Mouse (Mus musculus): ENCODE measurements around the gene Rtn4r.
A peak's percentile ranks its signal among the peaks of the same experiment; 100 is the strongest.

The Rtn4r gene

GRCm38 (mm10) chr16:18125131-18125530 is 2.3 kb upstream of the Rtn4r start:
- DNase-seq = no peak

DNA sequence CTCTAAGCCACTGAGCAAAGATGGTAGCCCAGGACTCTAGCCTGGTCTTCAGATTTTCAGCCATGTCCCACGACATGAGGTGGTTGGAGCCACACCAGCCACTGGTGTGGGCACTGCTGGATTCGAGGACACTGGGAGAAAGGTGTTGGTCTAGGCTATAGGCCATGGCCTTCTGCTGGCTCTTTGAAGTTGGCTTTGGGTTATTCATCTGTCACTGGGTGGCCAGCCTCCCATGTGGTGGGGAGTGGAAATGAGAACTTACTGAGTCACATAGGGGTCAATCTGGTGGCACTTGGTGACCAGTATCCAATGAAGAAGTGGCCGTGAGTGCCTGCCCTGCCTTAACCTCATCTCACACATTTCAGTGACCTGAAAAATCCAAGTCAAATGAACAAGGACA is 1.2 kb upstream of the Rtn4r start:
- DNase-seq = no peak

GRCm38 (mm10) chr16:18127871-18128563 is 575 bp downstream of the Rtn4r start:
- peak; percentile 33 for DNase-seq

DNA sequence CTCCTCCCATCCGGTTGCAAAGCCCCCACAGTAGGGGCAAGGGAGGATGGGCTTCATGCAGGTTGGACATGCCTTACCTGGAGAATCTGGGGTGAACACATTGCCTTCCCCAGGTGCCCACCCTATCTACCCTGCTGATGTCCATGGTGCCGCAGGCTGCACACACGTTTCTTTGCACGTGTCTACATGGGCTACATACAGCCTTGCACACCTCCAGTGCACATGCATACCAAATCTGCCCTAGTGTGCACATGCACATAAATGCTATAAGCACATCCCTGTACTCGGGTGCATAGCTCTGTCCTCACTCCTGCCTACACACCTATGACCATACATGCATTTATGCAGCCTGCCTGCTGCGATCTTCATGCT is 1.1 kb downstream of the Rtn4r start:
- DNase-seq = no peak

GRCm38 (mm10) chr16:18129413-18129812 is 2.0 kb downstream of the Rtn4r start:
- DNase-seq = no peak

GRCm38 (mm10) chr16:18130288-18130687 is 2.8 kb downstream of the Rtn4r start:
- DNase-seq = no peak

DNA sequence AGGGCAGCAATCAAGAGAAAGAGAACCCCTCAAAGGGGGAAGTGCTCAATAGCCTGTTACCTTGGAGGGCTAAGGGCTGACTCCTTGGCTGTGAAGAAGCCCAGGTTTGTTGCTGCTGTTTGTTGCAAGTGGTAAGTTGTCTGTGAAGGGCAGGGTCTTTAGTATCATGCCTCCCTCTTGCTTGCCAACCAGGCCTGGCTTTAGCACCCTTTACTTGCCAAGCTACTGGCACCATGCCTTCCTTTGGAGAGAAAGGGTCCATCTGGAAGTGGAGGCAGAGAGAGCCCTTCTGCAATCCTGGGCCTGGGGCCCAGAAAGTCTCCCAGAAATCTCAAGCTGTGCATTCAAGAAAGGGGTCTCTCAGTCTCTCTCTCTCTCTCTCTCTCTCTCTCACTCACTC is 3.3 kb downstream of the Rtn4r start:
- DNase-seq = peak; percentile 49

- DNase-seq = no peak
Measured at GRCm38 (mm10) chr16:18131245-18131939, 4.0 kb downstream of the Rtn4r start.

- no peak for DNase-seq
Measured at GRCm38 (mm10) chr16:18132026-18132425, 4.6 kb downstream of the Rtn4r start.

DNA sequence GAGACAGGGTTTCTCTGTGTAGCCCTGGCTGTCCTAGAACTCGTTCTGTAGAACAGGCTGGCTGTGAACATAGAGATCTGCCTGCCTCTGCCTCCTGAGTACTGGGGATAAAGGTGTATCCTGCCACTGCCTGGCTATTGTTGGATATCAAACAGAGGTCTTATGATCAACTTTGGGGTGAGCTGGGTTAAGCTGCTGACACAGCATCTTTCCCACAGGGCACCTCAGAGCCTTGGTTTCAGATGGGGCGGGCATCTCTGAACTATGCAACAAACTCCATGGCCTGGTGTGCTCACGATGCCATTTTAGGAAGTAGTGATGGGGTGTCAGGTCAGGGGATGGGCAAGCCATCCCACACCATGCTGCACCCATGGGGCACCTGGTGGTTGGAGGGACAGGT is 5.1 kb downstream of the Rtn4r start:
- DNase-seq = no peak

DNA sequence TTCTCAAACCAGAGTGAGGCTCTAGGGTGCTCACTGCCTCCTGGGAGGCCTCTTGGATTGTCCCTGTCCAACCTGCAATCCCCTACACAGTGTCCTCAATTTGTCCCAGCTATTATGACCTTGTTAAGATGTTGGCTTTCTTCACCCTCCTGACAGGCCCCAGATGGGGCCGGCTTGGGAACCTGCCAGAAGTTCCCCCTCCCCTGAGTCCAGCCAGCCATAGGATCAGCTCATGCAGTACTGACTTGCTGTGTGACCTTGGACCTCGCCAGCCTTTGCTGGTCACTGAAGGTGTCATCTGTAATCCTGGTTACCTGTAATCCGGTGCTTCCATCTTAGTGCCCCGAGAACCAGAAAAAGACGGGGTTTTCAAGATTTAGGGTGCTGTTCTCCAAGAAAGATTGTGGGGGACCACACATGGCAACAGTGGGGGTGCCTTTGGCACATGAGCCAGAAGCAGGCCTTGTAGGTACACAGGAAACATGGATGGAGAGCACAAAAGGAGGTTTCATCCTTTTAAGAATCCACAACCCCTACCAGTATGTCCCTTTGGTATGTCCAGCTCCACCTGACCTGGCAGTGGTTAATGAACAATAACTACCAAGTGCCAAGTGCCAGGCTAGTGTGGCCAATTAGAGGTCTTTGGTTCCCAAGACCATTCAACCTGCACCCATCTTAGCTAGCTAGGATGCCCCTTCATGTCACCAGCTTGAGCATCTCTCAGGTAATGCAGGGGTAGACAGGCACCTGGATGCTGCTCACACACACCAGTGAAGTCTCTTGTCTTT is 5.9 kb downstream of the Rtn4r start:
- DNase-seq = no peak

- DNase-seq = no peak
Measured at GRCm38 (mm10) chr16:18135196-18135595, 7.8 kb downstream of the Rtn4r start.

DNA sequence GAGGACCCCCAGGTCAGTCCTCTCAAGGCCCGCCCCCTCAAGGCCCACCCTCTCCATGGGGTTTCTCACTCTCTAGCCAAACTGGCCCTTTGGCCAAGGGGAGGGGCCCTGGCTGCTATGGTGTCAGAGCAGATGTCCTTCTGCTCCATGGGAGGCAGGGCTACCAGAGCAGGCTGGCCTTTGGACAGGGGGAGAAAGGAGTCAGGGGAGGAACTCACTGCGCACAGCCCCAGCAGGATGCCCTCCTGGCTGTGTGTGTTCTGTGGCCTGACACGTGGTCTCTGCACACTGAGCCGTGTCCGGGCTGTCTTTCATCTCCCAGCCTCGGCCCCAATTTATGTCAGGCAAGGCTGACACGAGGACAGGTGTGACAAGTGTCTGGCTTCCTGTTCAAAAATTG is 8.6 kb downstream of the Rtn4r start:
- DNase-seq = no peak

DNA sequence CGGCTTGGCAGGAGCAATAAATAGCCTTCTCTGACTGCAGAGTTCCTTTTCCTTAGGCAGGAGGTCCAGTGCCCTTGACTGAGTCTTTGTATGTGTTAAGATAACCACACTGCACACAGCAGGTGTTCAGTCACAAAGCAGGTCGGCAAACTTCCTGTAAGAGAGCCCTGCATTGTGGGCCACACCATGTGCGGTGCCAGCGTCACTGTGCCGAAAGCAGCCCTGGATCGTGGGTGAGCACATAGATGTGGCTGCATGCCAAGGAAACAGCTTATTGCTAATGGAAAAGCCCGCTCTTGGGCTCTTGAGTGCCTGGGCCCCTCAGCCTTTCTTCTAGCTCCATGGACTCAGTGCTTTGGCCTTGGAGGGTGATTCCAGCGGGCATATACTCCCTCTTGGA is 16.8 kb downstream of the Rtn4r start:
- peak; percentile 72 for DNase-seq

DNA sequence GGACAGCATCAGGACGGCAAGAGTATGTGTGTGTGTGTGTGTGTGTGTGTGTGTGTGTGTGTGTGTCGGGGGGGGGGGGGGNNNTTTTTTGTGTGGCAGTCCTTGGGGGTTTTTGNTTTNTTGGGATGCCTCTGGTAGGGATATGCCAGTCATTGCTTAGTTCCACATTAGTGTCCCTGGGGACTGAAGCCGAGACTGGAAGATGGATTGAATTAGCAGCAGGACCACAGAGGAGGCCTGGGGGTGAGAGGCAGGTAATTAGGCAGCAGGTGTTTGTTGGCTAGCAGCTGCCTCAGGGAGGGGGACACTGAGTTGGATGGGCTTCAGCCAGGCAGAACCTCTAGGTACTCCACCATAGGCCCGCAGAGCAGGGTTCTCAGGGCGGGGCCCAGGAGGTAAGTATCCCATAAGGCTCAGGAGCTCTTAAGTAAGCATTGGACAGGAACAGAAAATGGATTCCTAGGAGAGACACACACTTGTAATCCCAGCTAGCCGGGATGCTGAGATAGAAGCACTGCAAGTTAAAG is 18.0 kb downstream of the Rtn4r start:
- DNase-seq = no peak

GRCm38 (mm10) chr16:18148208-18148876 is 20.9 kb downstream of the Rtn4r start:
- no peak for DNase-seq

DNA sequence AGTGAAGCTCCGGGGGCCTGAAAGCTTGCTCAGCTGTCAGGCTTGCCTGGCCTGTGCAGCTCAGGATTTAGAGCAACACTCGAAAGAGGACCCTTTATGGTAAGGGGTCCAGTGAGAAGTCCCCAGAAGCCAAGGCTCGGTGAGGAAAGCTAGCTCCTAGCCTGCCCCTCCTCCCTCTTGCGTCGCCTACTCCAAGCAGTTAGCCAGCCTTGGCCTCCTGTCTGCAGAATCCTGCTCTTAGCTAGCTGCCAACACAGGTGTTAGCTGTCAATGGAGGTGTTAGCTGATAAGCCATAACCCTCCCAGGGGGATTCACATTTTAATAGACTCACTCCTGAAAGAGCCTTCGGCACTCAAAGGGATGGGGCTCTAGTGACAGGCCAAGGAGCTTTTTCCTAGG is 21.8 kb downstream of the Rtn4r start:
- DNase-seq = no peak

DNA sequence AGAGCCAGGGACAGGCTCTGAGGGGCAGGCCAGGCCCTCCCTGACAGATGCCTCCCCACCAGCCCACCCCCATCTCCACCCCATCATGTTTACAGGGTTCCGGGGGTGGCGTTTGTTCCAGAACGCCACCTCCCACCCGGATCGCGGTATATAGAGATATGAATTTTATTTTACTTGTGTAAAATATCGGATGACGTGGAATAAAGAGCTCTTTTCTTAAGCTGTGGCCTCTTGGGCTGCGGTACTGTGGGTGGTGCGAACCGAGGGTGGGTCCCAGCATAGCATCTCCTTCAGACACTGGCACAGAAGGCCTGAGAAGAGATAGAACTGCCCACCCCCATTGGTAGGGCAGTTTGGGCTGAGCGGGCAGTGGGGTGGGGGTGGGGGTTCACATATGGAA is 24.7 kb downstream of the Rtn4r start:
- no peak for DNase-seq

DNA sequence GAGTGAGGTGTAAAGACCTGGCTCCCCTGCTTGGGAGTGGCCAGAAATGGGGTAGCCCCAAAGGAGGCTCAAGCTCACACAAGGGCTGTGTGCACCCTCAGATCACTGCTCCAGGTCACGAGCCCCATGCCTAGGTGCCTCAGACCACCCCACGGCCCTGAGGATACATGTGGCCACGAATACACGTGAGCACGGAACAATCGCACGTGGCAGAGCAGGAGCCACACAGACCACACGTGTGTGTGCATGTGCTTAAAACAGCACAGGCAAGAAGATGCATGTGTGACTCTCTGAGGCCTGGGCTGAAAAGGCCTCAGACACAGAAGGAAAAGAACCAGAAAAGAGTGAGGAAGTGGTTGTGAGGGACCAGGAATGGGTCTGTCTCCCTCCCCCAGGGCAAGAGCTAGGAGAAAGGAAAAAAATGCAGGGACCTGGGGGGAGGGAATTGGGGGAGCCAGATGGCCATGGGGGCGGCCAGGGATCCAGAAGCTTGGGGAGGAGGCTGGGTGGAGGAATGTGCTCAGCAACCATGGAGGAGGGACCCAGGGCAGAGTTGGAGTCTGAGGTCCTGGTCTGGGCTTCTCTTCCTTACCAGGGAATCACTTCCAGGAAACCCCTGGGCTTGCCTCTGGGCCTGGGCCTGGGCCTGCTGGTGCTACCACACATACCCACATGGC is 25.5 kb downstream of the Rtn4r start:
- DNase-seq = peak; percentile 47

DNA sequence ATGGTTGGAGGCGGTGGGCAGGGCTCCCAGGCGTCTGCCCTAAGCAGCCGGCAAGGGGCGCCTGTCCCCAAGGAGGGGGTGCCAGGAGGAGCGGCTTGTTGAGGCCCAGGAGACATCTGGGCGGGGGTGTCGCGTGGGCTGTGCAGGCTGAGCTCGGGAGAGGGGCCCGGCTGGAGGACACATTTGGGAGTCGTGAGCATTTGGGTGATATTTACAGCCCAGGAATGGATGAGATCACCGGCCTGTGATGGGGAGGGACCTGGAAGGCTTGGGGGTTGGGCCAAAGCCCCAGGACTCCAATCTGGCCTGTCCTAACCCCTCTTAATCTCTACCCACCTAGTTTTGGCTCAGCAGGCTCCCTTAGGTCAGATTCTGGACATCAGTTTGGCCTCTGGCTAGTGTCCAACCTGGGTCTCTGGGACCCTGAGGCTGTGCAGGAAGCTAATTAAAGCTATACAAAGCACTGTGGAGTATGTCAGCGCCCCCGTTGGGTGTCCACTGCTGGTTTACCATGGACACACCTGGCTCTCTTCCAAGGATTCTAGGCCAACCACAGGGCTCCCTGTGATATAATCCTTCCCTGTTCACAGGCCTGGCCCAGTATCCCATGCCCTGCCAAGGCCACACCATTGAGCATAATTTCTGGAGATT is 27.2 kb downstream of the Rtn4r start:
- peak; percentile 84 for DNase-seq

- no peak for DNase-seq
Measured at GRCm38 (mm10) chr16:18156579-18157350, 29.3 kb downstream of the Rtn4r start.
